Mouse (Mus musculus) A20 (cell line): Measurements from ENCODE around the gene Swap70.

Experiments used
- DNase-seq: peaks from one replicate; pipeline ENCODE4 v3.0.0-alpha.2; 2011; ENCODE audit warnings: low read depth, low spot score

Swap70 gene

GRCm38 (mm10) chr7:110271814-110272213, 50.3 kb downstream of the Swap70 start:
- DNase-seq, result no peak

- DNase-seq, result peak; percentile 59
Observed at GRCm38 (mm10) chr7:110272434-110272833, 50.9 kb downstream of the Swap70 start.

GRCm38 (mm10) chr7:110277734-110278245, 56.3 kb downstream of the Swap70 start:
- DNase-seq, result no peak

GRCm38 (mm10) chr7:110279183-110279582, 57.7 kb downstream of the Swap70 start:
- DNase-seq, result no peak

- DNase-seq, result no peak
Observed at GRCm38 (mm10) chr7:110281435-110282256, 60.1 kb downstream of the Swap70 start.

- DNase-seq, result peak; percentile 93
Observed at GRCm38 (mm10) chr7:110282797-110283196, 61.3 kb downstream of the Swap70 start.

DNA sequence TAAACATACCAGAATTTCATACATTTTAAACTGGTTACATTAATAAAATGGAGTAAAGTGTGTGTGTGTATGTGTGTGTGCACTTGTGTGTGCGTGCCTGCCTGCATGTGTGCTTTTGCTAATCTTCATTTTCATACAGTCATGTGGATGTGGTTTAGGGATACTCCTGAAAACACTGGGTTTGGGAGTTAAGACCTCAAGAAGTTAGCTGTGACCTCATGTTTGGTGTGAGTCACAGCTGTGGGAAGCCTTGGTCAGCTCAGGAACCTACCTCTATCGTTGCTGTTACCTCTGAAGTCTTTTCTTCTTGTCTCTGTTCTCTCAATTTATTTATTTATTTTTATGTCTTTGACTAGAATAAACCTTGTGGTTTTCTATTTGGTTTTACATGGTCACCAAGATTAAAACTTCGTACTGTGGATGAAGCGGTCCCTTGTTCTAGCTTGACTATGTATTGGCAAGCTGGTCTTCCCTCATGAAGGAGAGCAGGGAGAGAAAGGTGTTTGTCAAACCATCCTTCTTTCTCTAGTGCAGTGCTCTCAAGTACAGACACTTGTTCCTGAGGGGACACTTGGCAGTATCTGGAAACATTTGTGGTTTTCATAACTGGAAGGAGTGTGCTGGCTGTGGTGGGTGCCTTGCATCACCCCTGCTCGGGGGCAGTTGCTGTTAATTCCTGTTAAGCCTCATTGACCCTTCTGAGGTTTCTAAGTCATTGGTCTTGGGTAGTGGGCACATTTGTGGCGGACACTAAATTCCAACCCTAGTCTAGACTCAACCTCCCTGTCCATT, 62.2 kb downstream of the Swap70 start:
- peak; percentile 51 for DNase-seq

GRCm38 (mm10) chr7:110285076-110285848, 63.8 kb downstream of the Swap70 start:
- peak; percentile 70 for DNase-seq

DNA sequence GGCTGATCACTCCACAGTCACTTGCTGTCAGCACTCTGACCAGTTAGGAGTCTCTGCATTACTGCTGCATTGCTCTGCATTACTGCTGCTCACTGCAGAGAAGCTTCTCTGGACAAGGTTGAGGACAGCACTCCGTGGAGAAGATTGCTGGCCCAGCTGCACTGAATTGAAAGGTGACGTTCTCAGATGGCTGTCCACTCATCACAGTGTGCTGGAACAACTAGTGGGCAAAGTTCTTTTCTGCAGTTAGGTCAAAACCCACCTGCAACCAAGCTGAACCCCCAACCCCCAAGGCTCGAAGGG, 64.3 kb downstream of the Swap70 start:
- no peak for DNase-seq

GRCm38 (mm10) chr7:110286198-110286732, 64.8 kb downstream of the Swap70 start:
- peak; percentile 97 for DNase-seq

GRCm38 (mm10) chr7:110286838-110287475, 65.4 kb downstream of the Swap70 start:
- DNase-seq, result peak; percentile 92

- DNase-seq, result peak; percentile 56
Observed at GRCm38 (mm10) chr7:110287476-110288071, 66.1 kb downstream of the Swap70 start.

DNA sequence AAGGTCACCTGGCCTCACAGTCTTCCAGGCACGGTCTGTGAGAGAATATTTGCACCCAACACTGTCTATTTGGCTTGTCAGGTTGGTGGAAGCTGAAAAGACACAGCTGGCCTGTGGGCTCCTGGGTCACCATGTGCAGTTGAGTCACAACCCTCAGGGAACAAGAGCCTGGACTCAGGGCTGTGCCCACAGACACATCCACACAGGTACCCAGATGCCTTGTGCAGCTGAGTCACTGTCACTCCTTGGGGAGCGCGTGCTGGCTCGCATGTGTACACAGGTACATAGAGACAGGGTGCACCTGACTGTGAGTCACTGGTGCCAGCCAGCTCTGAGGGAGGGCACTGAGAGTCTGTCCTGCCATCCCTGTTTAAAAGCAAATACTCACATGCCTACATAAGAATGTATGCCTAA, 66.7 kb downstream of the Swap70 start:
- DNase-seq, result peak; percentile 42

DNA sequence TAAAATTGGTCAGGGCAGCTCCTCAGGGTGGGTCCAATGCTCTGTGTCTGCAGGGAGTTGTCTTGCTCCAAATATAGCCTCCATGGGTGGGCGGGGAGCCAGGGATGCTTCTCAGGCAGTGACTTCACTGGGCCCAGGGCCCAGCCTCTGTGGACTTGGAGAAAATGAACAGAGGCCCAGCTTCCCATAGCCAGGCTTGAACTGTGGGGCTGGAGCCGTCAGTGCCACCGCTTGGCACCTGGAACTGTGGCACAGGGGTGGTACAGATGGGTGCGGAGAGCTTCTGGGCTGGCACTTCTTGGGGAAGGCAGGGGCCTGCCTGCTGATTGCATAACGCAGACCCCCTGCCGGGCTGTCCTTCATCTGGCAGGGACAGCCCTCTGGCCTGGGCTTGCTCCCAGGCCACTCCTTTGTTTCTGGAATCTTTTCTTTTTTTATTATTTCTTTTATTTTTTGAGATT, 67.2 kb downstream of the Swap70 start:
- DNase-seq, result no peak

DNA sequence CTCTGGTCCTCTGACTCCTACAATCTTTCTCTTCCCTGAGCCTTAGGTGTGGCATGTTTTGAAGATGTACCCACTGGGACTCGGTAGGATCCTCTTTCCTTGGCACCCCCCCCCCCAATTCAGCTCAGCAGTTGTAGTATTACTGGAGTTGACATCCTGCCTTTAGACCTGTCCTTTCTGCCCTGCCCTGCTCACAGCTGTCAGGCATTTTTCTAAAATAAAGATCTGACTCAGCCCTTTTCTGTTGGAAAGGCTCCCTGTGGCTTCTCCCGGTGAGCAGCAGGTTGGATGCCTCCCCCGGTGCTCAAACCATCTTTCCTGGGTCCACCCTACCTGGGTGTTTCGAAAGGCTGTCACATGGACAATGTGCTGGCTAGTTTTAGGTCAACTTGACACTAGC, 68.1 kb downstream of the Swap70 start:
- DNase-seq, result no peak

GRCm38 (mm10) chr7:110296889-110297603, 75.5 kb downstream of the Swap70 start:
- DNase-seq, result no peak

DNA sequence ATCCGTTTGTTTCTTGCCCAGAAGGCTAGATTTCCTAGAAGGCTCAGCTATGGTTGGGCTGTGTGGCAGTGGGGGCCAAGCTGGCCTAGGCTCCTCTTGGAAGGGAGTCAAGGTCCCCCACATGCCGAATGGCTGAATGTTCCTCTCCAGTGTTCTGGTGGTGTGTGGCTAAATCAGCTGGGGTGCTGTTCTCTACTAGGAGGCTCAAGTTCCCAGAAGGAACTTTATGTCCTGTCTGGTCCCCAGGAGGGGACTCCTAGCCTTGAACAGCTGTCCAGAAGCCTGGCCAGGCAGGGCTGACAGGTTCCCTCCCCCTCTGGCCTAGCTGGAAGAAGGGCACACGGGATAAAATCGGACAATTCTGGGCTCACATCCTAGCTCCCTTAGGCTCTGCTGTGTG, 76.1 kb downstream of the Swap70 start:
- DNase-seq, result no peak

- DNase-seq, result no peak
Observed at GRCm38 (mm10) chr7:110298090-110298489, 76.6 kb downstream of the Swap70 start.

DNA sequence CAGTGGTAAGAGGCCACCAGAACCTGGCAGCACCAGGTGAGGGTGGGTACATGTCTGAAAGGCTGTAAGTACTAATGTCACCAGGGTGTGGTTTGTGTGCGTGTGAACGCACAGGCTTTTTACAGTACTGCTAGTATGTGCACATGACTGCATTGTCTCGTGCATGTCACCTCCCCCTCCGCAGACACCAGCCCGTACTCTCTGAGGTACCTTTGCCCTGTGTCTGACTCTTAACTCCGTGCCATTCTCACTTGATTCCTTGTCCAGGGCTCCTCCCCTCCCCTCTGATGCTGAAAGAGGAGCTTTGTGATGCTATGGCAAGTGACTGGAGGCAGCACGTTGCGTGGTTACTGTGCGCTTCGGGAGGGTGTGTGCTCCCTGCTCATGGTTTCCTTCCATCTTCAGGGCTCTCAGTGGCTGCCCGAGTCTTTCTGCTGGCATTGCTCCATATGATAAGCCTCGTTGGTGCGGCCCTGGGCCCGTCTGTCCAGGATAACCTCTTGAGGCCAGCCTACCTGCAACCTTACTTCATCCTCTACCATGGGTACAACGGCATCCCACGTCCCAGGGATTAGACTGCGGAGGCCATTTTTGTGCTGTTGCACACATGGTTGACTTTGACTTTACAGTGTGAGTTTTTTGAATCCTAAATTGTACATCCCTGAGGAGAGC, 77.4 kb downstream of the Swap70 start:
- no peak for DNase-seq
